Mouse (Mus musculus): Measurements from ENCODE around the gene Frem3. TPM values are rescaled to one million over a fixed set of nuclear protein-coding genes. Genes with fewer than 3 reads are reported as not detected.

Gene Frem3
- polyA plus RNA-seq, 1 experiment from 2014 or later, result not detected

GRCm38 (mm10) chr8:80688141-80688540 lies 77.3 kb downstream of the Frem3 start:
- DNase-seq (ENCODE audit: low spot score), result peak; percentile 36

- peak; percentile 15 for DNase-seq (ENCODE audit: low spot score)
These were observed 100.0 kb downstream of the Frem3 start for GRCm38 (mm10) chr8:80710670-80711400.

GRCm38 (mm10) chr8:80714461-80714860 lies 103.6 kb downstream of the Frem3 start:
- DNase-seq (ENCODE audit: low spot score), result no peak

GRCm38 (mm10) chr8:80732326-80732725 lies 121.4 kb downstream of the Frem3 start:
- no peak for DNase-seq (ENCODE audit: low spot score)

GRCm38 (mm10) chr8:80738046-80738387 lies 127.1 kb downstream of the Frem3 start:
- DNase-seq (ENCODE audit: low spot score), result no peak

GRCm38 (mm10) chr8:80738388-80739154 lies 127.7 kb downstream of the Frem3 start:
- DNase-seq (ENCODE audit: low spot score), result peak; percentile 68

- peak; percentile 95 for DNase-seq (ENCODE audit: low spot score)
These were observed 128.5 kb downstream of the Frem3 start, which contains the start of gene Smarca5 for GRCm38 (mm10) chr8:80739155-80739924. TSS of gene Smarca5 (minus strand) at chr8:80739497.

GRCm38 (mm10) chr8:80739932-80740331 lies 129.1 kb downstream of the Frem3 start:
- DNase-seq (ENCODE audit: low spot score), result no peak

Other genes with a start within 250 kb of the Frem3 start
- gene Gypa, start 117.3 kb upstream of the Frem3 start, polyA plus RNA-seq (2015; fragmentation: Nextera tagmentation; extraction: Ambion mirVana), result 0.41 and 0.52 TPM in 2 replicates
- 86.7 and 91.3 TPM in 2 replicates for gene Smarca5, start 128.4 kb downstream of the Frem3 start, polyA plus RNA-seq (2015; fragmentation: Nextera tagmentation; extraction: Ambion mirVana)